Mouse (Mus musculus) forebrain, embryonic 14.5 days (tissue): ENCODE results near the gene Slc29a3. TPM values are rescaled to one million over a fixed set of nuclear protein-coding genes. Genes with fewer than 3 reads are reported as not detected.

Experiments
- ATAC-seq: fragments of 200-750 bp; cut with Nextera tagmentation; 2 replicates; pipeline ENCODE4 v1.8.0; 2017; ENCODE audit warnings: mild to moderate bottlenecking, moderate library complexity
- DNase-seq: peaks from one replicate; pipeline ENCODE4 v3.0.0-alpha.2; 2015; ENCODE audit warnings: low spot score
- H3K27ac ChIP-seq: fragments of 300-500 bp; sonication (generic); 2 replicates; pipeline ENCODE4 v1.5.1; 2014; ENCODE audit warnings: low read depth, mild to moderate bottlenecking, control low read depth, low read length, moderate library complexity
- H3K27me3 ChIP-seq: fragments of 300-500 bp; sonication (generic); replicated peaks from 2 replicates; pipeline ENCODE4 v1.6.1; 2014; ENCODE audit warnings: low read length, control low read depth, mixed read lengths; ENCODE audit not compliant: control insufficient read depth, insufficient read depth
- H3K36me3 ChIP-seq: fragments of 300-500 bp; sonication (generic); 2 replicates; pipeline ENCODE4 v1.6.1; 2014; ENCODE audit warnings: low read length, control low read depth; ENCODE audit not compliant: control insufficient read depth, insufficient read depth
- H3K4me1 ChIP-seq: fragments of 300-500 bp; sonication (generic); 2 replicates; pipeline ENCODE4 v1.6.1; 2014; ENCODE audit warnings: antibody characterized with exemption, low read length, control low read depth; ENCODE audit not compliant: control insufficient read depth, insufficient read depth
- H3K4me2 ChIP-seq: fragments of 300-500 bp; sonication (generic); 2 replicates; pipeline ENCODE4 v1.6.1; 2014; ENCODE audit warnings: mild to moderate bottlenecking, control low read depth, low read length
- H3K4me3 ChIP-seq: fragments of 300-500 bp; sonication (generic); 2 replicates; pipeline ENCODE4 v1.5.1; 2014; ENCODE audit warnings: low read depth, low read length, control low read depth
- H3K9ac ChIP-seq: fragments of 300-500 bp; sonication (generic); 2 replicates; pipeline ENCODE4 v1.6.1; 2014; ENCODE audit warnings: mild to moderate bottlenecking, low read length, control low read depth, moderate library complexity
- H3K9me3 ChIP-seq: fragments of 300-500 bp; sonication (generic); replicated peaks from 2 replicates; pipeline ENCODE4 v1.6.1; 2016; ENCODE audit warnings: low read length, control low read depth, mixed read lengths; ENCODE audit not compliant: control insufficient read depth
- WGBS: fragments of 180-500 bp; shearing (Covaris S2); extraction: QIAGEN DNeasy Blood & Tissue Kit; methylation state at CpG from one replicate; pipeline ENCODE4 v1.1.7; 2014; 5-methylcytosine and 5-hydroxymethylcytosine counted together
- polyA plus RNA-seq: library from polyadenylated mRNA; unstranded; fragments of >200 nt; fragmentation: Nextera tagmentation; extraction: Ambion mirVana; gene quantifications from 2 replicates; pipeline ENCODE4 v1.2.1, GENCODE M21; 2014

The Slc29a3 gene
- polyA plus RNA-seq, 1 experiment from 2014 or later, result 8.5 TPM

- DNase-seq (no peak), ATAC-seq (no peak)
- 86% methylated on average over 4 of the region's 4 CpGs for WGBS
- H3K9ac ChIP-seq, result no peak overlapping the region
- no peak overlapping the region for H3K4me3 ChIP-seq
- no peaks in the 10 kb centered on the region for H3K4me1 ChIP-seq
- no peak overlapping the region for H3K4me2 ChIP-seq
- H3K36me3 ChIP-seq, result no peaks in the 10 kb centered on the region
- no peak overlapping the region for H3K27ac ChIP-seq
- no peaks in the 10 kb centered on the region for H3K27me3 ChIP-seq
- no peaks in the 10 kb centered on the region for H3K9me3 ChIP-seq
These were observed 12.8 kb downstream of the Slc29a3 start for GRCm38 (mm10) chr10:60739619-60740363.

DNA sequence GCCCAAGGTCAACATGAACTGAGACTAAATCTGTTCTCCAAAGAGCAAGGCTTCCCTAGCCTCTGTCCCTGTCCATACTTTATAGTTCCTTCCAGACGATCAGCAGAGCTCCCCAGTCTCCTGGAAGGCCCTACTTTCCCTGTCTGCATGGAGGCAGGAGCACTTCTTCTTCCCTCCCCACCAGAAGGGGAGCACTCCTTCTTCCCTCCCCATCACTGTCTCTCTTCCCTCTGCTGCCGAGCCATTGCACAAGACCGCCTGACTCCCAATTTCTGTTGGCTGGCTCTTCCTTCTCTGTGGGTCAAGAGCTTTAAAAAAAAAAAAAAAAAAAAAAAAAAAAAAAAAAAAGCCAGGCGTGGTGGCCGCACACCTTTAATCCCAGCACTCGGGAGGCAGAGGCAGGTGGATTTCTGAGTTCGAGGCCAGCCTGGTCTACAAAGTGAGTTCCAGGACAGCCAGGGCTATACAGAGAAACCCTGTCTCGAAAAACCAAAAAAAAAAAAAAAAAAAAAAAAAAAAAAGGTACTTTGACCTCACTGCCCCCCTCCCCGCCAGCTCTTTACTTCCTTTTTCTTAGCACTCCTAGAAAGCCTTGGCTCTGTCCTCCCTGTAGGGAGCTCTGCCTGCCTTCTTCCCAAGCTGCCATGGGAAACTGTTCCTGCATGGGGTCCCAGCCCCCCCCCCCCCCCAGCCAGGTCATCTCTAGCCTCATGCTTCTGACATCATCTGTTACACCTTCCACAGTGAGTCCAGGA is 14.5 kb downstream of the Slc29a3 start:
- H3K27ac ChIP-seq, result no peak overlapping the region
- no peak for ATAC-seq

GRCm38 (mm10) chr10:60737169-60737728 is 15.3 kb downstream of the Slc29a3 start:
- ATAC-seq, result no peak
- Histone ChIP-seq H3K4me1 (no peaks in the 10 kb centered on the region), H3K27ac (no peak overlapping the region), H3K27me3 (no peaks in the 10 kb centered on the region), H3K4me3 (no peak overlapping the region), H3K9ac (no peak overlapping the region), H3K36me3 (no peaks in the 10 kb centered on the region), H3K4me2 (no peak overlapping the region), H3K9me3 (no peaks in the 10 kb centered on the region)
- no peak for DNase-seq
- 75% methylated on average over 11 of the region's 11 CpGs for WGBS

More for the DNA sequence above, 14.5 kb downstream of the Slc29a3 start:
- no peak for DNase-seq
- H3K36me3 ChIP-seq, result no peaks in the 10 kb centered on the region
- no peak overlapping the region for H3K4me3 ChIP-seq
- WGBS, result 92% methylated on average over 8 of the region's 9 CpGs
- no peaks in the 10 kb centered on the region for H3K9me3 ChIP-seq
- no peaks in the 10 kb centered on the region for H3K4me1 ChIP-seq
- no peaks in the 10 kb centered on the region for H3K27me3 ChIP-seq
- no peak overlapping the region for H3K4me2 ChIP-seq
- no peak overlapping the region for H3K9ac ChIP-seq

DNA sequence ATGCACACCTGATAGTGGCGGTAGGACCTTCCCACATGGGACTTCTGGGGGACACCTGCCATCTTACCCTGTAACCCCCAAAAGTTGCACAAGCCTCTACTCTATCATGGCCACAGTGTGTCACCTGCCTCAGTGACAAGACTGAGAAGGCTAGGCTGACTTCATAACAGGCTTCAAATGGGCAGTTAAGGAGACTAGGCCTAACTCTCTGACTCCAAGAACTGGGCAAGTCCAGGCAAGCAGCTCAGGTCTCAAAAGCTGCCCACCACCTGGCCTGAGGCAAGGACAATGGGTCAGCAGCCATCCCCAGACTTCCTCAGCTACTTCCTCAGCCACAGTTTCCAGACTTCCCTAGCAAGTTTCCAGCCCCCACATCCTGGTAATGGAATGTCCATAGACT is 16.9 kb downstream of the Slc29a3 start:
- no peaks in the 10 kb centered on the region for H3K36me3 ChIP-seq
- H3K4me3 ChIP-seq, result no peak overlapping the region
- no peak for DNase-seq
- WGBS, result 100% methylated on average over 1 of the region's 1 CpGs
- ATAC-seq, result no peak
- H3K27me3 ChIP-seq, result no peaks in the 10 kb centered on the region
- H3K9me3 ChIP-seq, result no peaks in the 10 kb centered on the region
- H3K4me2 ChIP-seq, result no peak overlapping the region
- no peak overlapping the region for H3K9ac ChIP-seq
- no peaks in the 10 kb centered on the region for H3K4me1 ChIP-seq
- no peak overlapping the region for H3K27ac ChIP-seq

- ATAC-seq, result no peak
- Histone ChIP-seq H3K4me1 (no peaks in the 10 kb centered on the region), H3K27me3 (no peaks in the 10 kb centered on the region), H3K4me3 (no peak overlapping the region), H3K27ac (no peak overlapping the region), H3K36me3 (no peaks in the 10 kb centered on the region), H3K4me2 (no peak overlapping the region), H3K9me3 (no peaks in the 10 kb centered on the region), H3K9ac (no peak overlapping the region)
- 86% methylated on average over 8 of the region's 8 CpGs for WGBS
- DNase-seq, result no peak
These were observed 19.1 kb downstream of the Slc29a3 start for GRCm38 (mm10) chr10:60733471-60733870.

DNA sequence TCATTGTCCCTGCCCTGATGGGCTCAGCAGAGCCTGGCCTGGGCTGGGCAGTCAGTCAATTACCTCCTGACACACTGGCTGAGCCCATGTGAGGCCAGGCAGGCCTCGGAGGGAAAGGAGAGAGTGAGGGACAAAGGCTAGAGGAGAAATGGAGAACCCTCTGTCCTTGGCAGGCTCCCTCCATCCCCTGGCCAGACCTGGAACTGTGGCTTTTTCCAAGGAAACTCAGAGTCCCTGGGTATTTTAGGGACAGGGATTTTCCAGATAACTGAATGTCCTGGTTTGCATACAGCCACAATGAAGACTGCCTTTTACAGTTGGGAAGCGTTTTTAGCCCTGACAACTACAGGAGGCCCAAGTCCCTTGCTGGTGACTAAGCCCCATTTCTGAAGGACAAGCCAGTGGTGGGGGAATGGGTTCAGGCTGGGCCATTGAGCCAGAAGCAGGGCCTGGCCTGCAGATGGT is 20.2 kb downstream of the Slc29a3 start:
- no peaks in the 10 kb centered on the region for H3K36me3 ChIP-seq
- H3K4me3 ChIP-seq, result no peak overlapping the region
- ATAC-seq, result no peak
- no peaks in the 10 kb centered on the region for H3K27me3 ChIP-seq
- H3K4me1 ChIP-seq, result no peaks in the 10 kb centered on the region
- H3K4me2 ChIP-seq, result no peak overlapping the region
- DNase-seq, result no peak
- H3K9ac ChIP-seq, result no peak overlapping the region
- peak overlapping the region; percentile 34; the same call in 1 of the 2 replicates for H3K27ac ChIP-seq
- WGBS, result 30% methylated on average over 2 of the region's 2 CpGs
- H3K9me3 ChIP-seq, result no peaks in the 10 kb centered on the region

GRCm38 (mm10) chr10:60731742-60732141 is 20.9 kb downstream of the Slc29a3 start:
- ATAC-seq (no peak), DNase-seq (peak; percentile 38)
- H3K4me2 ChIP-seq, result no peak overlapping the region
- no peak overlapping the region for H3K4me3 ChIP-seq
- no peak overlapping the region for H3K9ac ChIP-seq
- no peaks in the 10 kb centered on the region for H3K27me3 ChIP-seq
- no peaks in the 10 kb centered on the region for H3K36me3 ChIP-seq
- H3K27ac ChIP-seq, result peak overlapping the region; percentile 34; the same call in 1 of the 2 replicates
- no peaks in the 10 kb centered on the region for H3K9me3 ChIP-seq
- WGBS, result 5% methylated on average over 5 of the region's 5 CpGs
- H3K4me1 ChIP-seq, result no peaks in the 10 kb centered on the region

GRCm38 (mm10) chr10:60727301-60727700 is 25.3 kb downstream of the Slc29a3 start:
- Histone ChIP-seq H3K9ac (no peak overlapping the region), H3K27me3 (no peaks in the 10 kb centered on the region), H3K9me3 (no peaks in the 10 kb centered on the region), H3K4me1 (no peaks in the 10 kb centered on the region), H3K4me3 (no peak overlapping the region), H3K27ac (no peak overlapping the region), H3K4me2 (no peak overlapping the region), H3K36me3 (no peaks in the 10 kb centered on the region)
- ATAC-seq, result no peak
- no peak for DNase-seq
- 47% methylated on average over 5 of the region's 5 CpGs for WGBS

DNA sequence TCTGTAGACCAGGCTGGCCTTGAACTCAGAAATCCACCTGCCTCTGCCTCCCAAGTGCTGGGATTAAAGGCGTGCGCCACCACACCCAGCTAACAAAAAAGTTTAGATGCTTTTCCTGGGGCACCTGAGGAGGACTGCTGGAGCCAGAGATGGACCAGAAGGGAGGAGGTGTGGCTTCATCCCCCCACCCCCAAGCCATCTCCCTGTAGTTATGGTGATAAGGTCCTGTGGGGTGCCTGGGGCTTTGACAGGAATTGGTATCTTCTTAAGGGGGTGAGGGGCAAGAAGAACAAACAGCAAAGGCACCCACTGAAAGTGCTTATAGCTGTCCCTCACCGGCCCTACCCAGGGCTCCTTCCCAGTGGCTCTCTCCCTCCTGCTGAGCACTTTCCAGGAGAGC is 25.7 kb downstream of the Slc29a3 start:
- Histone ChIP-seq H3K4me1 (no peaks in the 10 kb centered on the region), H3K9ac (no peak overlapping the region), H3K27ac (no peak overlapping the region), H3K9me3 (no peaks in the 10 kb centered on the region), H3K4me3 (no peak overlapping the region), H3K36me3 (no peaks in the 10 kb centered on the region), H3K4me2 (no peak overlapping the region), H3K27me3 (no peaks in the 10 kb centered on the region)
- no peak for DNase-seq
- 68% methylated on average over 3 of the region's 3 CpGs for WGBS
- ATAC-seq, result no peak
